Mouse (Mus musculus): ENCODE measurements around the gene Nmnat2. TPM values are rescaled to one million over a fixed set of nuclear protein-coding genes. Genes with fewer than 3 reads are reported as not detected.

Nmnat2 gene
- polyA plus RNA-seq, 1 experiment from 2014 or later = 75.4 TPM

DNA sequence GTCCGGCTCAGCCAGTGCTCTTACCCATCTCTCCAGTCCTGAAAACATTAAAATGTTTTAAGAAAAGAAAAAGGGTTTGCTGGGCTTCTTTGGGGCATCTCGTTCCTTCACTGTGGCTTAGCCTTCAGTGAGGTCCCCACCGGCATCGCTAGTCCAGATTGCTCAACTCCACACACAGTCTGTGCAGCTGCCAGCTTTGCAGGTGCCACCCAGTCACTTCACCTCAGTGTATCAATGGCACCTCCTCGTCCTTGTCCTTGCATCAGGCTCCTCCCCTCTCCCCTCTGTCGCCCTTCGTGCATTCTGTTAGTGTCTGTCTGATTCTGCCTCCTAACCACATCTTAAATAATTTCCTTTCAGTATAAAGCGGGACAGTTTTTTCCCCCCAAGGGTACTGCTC is 45.2 kb downstream of the Nmnat2 start:
- Histone ChIP-seq H3K9ac (ENCODE audit: low read depth, low read length) (no peak overlapping the region), H3K4me3 (ENCODE audit: low read length) (no peak overlapping the region), H3K4me1 (ENCODE audit: control insufficient read depth, insufficient read depth, low read depth, low read length) (peaks cover 4% of the 10 kb centered on the region; the same call in 1 of the 2 replicates), H3K4me2 (ENCODE audit: low read length) (no peak overlapping the region), H3K9me3 (ENCODE audit: control insufficient read depth, low read length) (no peaks in the 10 kb centered on the region), H3K27me3 (replicated peaks; ENCODE audit: control insufficient read depth, insufficient read depth, low read length) (no peaks in the 10 kb centered on the region), H3K36me3 (ENCODE audit: control insufficient read depth, insufficient read depth, low read length) (no peaks in the 10 kb centered on the region), H3K27ac (ENCODE audit: low read depth, low read length) (no peak overlapping the region)
- whole genome bisulfite sequencing = 72% methylated on average over 8 of the region's 8 CpGs
- peak; percentile 48; the same call in 1 of the 2 replicates for ATAC-seq

DNA sequence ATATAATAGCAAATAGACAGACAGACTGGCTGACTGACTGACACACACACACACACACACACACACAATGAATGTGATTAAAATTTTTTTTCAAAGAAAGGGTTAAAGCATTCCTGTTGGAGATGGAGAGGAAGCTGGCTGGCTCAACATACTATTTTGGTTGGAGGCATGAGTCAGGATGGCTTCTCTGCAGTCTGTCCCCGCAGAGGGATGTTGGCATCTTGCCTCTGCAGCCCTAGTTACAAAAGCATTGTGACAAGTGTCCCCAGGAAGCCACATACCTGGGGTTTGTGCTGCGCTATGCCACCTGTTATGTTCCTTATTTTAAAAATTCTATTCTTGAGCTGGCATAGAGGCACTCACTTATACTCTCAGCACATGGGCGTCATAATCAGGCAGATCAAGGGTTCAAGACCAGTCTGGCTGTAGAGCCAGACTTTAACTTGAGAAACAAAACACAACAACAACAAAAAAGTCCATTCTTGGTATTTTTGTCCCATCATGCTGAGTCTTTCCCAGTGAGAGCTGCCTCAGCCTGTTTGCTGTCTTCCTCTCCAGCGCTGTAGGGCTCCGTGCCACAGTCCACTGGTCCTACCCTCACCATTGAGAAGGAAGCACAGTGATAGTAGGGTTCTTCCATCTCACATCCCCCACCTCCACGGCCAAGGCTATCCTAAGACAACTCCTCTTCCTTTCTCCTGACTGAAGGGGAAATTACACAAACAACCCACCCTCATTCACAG is 45.9 kb downstream of the Nmnat2 start:
- Histone ChIP-seq H3K36me3 (ENCODE audit: control insufficient read depth, insufficient read depth, low read length) (no peaks in the 10 kb centered on the region), H3K9me3 (ENCODE audit: control insufficient read depth, low read length) (no peaks in the 10 kb centered on the region), H3K27me3 (replicated peaks; ENCODE audit: control insufficient read depth, insufficient read depth, low read length) (no peaks in the 10 kb centered on the region), H3K4me3 (ENCODE audit: low read length) (no peak overlapping the region), H3K4me1 (ENCODE audit: control insufficient read depth, insufficient read depth, low read depth, low read length) (peaks cover 4% of the 10 kb centered on the region; the same call in 1 of the 2 replicates), H3K4me2 (ENCODE audit: low read length) (no peak overlapping the region), H3K27ac (ENCODE audit: low read depth, low read length) (no peak overlapping the region), H3K9ac (ENCODE audit: low read depth, low read length) (no peak overlapping the region)
- 77% methylated on average over 6 of the region's 6 CpGs for WGBS
- no peak for ATAC-seq

DNA sequence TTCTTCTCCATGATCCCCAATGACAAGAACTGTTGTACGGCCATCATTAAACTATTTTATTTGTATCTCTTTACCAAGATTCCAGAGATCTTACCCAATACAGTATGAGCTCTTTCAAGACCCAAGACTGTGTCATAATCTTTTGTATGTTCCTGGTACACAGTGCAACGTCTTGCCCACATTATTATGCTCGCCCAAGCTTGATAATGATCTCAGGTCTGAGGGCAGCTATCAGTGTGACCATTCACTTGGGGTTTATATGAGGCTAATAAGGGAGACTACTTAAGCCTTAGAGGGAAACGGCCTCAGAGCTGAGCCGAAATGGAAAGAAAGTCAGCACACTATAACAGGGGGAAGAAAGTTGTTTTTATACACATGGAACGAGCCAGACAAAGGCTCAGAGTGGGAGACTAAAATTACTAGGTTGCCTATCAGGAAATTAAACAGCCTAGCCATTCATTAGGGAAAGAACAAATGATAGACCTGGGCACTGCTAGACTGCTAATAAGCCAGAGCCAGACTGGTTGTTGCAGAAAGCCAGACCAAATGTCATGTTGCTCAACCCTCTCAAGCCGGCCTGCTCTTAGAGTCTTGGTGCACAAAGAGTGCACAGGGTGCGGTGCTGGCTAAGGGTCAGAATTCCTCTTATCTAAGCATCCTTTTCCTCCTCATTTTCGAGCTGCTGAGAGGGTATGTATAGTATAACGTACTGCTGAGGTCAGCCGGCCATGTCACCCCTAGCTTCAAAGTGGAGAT is 47.7 kb downstream of the Nmnat2 start:
- no peak for ATAC-seq
- Histone ChIP-seq H3K9me3 (ENCODE audit: control insufficient read depth, low read length) (no peaks in the 10 kb centered on the region), H3K27ac (ENCODE audit: low read depth, low read length) (no peak overlapping the region), H3K4me3 (ENCODE audit: low read length) (no peak overlapping the region), H3K36me3 (ENCODE audit: control insufficient read depth, insufficient read depth, low read length) (no peaks in the 10 kb centered on the region), H3K4me2 (ENCODE audit: low read length) (no peak overlapping the region), H3K9ac (ENCODE audit: low read depth, low read length) (no peak overlapping the region), H3K27me3 (replicated peaks; ENCODE audit: control insufficient read depth, insufficient read depth, low read length) (no peaks in the 10 kb centered on the region), H3K4me1 (ENCODE audit: control insufficient read depth, insufficient read depth, low read depth, low read length) (peaks cover 4% of the 10 kb centered on the region; the same call in 1 of the 2 replicates)
- 73% methylated on average over 11 of the region's 11 CpGs for WGBS

DNA sequence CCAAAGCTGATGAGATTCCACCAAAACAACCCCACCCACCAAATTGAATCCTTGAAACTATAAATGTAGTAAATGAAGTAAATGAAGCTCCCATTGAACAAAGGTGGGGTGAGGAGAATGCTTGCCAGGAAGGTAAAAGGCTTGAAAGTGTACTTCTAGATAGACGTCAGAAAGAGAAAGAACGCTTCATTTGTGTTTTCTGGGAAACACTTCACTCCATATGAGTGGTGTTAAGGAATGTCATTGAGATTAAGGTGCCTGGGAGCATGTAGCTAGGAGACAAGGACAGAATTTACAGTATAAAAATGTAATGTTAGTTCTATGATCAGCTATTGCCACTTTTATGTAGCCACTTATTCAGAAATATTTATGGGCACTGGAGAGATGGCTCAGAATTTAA is 49.7 kb downstream of the Nmnat2 start:
- H3K9me3 ChIP-seq (ENCODE audit: control insufficient read depth, low read length) = no peaks in the 10 kb centered on the region
- H3K4me2 ChIP-seq (ENCODE audit: low read length) = no peak overlapping the region
- no peaks in the 10 kb centered on the region for H3K36me3 ChIP-seq (ENCODE audit: control insufficient read depth, insufficient read depth, low read length)
- no peak for ATAC-seq
- no peaks in the 10 kb centered on the region for H3K27me3 ChIP-seq (replicated peaks; ENCODE audit: control insufficient read depth, insufficient read depth, low read length)
- H3K9ac ChIP-seq (ENCODE audit: low read depth, low read length) = no peak overlapping the region
- H3K4me1 ChIP-seq (ENCODE audit: control insufficient read depth, insufficient read depth, low read depth, low read length) = peaks cover 4% of the 10 kb centered on the region; the same call in 1 of the 2 replicates
- WGBS = 81% methylated on average over 2 of the region's 2 CpGs
- no peak overlapping the region for H3K4me3 ChIP-seq (ENCODE audit: low read length)
- H3K27ac ChIP-seq (ENCODE audit: low read depth, low read length) = no peak overlapping the region

DNA sequence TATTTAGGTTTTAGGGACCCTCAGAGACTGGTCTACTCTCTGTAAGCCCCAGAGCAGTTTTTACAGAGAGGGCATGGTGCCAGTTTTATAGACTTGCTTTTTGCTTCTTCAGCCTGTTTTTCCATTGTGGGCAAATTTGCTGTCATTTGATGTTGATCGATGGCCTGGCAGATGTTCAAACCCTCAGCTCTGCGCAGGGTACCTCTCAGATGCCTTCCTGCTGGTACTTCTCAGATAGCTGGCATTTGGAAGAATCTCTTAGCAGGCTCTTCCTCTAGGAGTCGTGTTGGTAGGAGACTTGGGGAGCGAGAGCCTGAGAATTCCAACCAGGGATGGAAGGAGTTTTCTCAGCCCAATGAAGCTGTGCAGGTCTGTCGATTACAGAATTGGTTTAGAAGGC is 51.3 kb downstream of the Nmnat2 start:
- Histone ChIP-seq H3K4me1 (ENCODE audit: control insufficient read depth, insufficient read depth, low read depth, low read length) (no peaks in the 10 kb centered on the region; the same call in 1 of the 2 replicates), H3K4me3 (ENCODE audit: low read length) (no peak overlapping the region), H3K9ac (ENCODE audit: low read depth, low read length) (no peak overlapping the region), H3K36me3 (ENCODE audit: control insufficient read depth, insufficient read depth, low read length) (no peaks in the 10 kb centered on the region), H3K27ac (ENCODE audit: low read depth, low read length) (no peak overlapping the region), H3K27me3 (replicated peaks; ENCODE audit: control insufficient read depth, insufficient read depth, low read length) (no peaks in the 10 kb centered on the region), H3K4me2 (ENCODE audit: low read length) (no peak overlapping the region), H3K9me3 (ENCODE audit: control insufficient read depth, low read length) (no peaks in the 10 kb centered on the region)
- 0 out of 2 replicates have a peak, but pooled peaks have one; percentile 37 for ATAC-seq
- 56% methylated on average over 5 of the region's 5 CpGs for WGBS

DNA sequence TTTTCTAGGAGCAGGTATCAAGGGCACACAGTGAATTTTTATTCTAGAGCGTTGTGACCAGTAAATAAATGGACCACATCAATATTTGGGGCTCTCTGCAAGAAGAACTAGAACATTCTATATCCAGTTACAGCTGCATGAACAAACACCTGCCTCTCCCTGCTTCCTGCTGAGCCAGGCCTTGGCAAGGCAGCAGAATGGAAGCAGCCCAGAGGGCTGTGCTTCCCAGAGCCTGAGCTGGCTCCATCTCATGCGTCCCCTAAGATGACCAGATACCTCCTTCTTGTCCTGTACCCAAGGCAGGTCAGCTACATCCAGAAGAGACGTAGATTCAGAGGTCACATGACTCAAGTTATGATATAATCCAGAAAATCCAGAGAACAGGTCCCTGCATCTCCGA is 52.0 kb downstream of the Nmnat2 start:
- H3K27me3 ChIP-seq (replicated peaks; ENCODE audit: control insufficient read depth, insufficient read depth, low read length) = no peaks in the 10 kb centered on the region
- 89% methylated on average over 4 of the region's 4 CpGs for WGBS
- peaks cover 5% of the 10 kb centered on the region for H3K4me1 ChIP-seq (ENCODE audit: control insufficient read depth, insufficient read depth, low read depth, low read length)
- no peak overlapping the region for H3K9ac ChIP-seq (ENCODE audit: low read depth, low read length)
- H3K27ac ChIP-seq (ENCODE audit: low read depth, low read length) = no peak overlapping the region
- no peak overlapping the region for H3K4me3 ChIP-seq (ENCODE audit: low read length)
- no peaks in the 10 kb centered on the region for H3K9me3 ChIP-seq (ENCODE audit: control insufficient read depth, low read length)
- ATAC-seq = no peak
- no peak overlapping the region for H3K4me2 ChIP-seq (ENCODE audit: low read length)
- no peaks in the 10 kb centered on the region for H3K36me3 ChIP-seq (ENCODE audit: control insufficient read depth, insufficient read depth, low read length)

DNA sequence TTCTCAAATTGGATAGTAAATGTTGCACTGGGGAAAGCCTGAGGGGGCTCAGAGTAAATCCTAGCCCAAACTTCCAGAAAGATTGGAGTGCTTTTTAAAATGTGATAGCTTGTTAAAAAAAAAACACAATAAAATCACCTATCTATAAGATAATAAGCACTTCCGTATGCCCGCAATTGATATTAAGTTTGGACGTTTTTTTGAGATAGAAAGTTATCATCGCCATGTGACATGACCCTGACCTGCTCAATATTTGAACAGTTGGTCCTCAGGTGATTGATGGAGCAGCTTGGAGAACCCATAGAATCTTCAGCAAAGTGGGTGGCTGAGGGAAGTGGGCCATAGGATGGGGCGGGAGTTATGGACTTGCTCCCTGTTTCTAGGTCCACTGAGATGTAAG is 52.5 kb downstream of the Nmnat2 start:
- H3K4me2 ChIP-seq (ENCODE audit: low read length) = no peak overlapping the region
- H3K36me3 ChIP-seq (ENCODE audit: control insufficient read depth, insufficient read depth, low read length) = no peaks in the 10 kb centered on the region
- ATAC-seq = no peak
- WGBS = 89% methylated on average over 5 of the region's 5 CpGs
- H3K27me3 ChIP-seq (replicated peaks; ENCODE audit: control insufficient read depth, insufficient read depth, low read length) = no peaks in the 10 kb centered on the region
- H3K4me3 ChIP-seq (ENCODE audit: low read length) = no peak overlapping the region
- peaks cover 5% of the 10 kb centered on the region for H3K4me1 ChIP-seq (ENCODE audit: control insufficient read depth, insufficient read depth, low read depth, low read length)
- H3K9ac ChIP-seq (ENCODE audit: low read depth, low read length) = no peak overlapping the region
- no peaks in the 10 kb centered on the region for H3K9me3 ChIP-seq (ENCODE audit: control insufficient read depth, low read length)
- no peak overlapping the region for H3K27ac ChIP-seq (ENCODE audit: low read depth, low read length)

DNA sequence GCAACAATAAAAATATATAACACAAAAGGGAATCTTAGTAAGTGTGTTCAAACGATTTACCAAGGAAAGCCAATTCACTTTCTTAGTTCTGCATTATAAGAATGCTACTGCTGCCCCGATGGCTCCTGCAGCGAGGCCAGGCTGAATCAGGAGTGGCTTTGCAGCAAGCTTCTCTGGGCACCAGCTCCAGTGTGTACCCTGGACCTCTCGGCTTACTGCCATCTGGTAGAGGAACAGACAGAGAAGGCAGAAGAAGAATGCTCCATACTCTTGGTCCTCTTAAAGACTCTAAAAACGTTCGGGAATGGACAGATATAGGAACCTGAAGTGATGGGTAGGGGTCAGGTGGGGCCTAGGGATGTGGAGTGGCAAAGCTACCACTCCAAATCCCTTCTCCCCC is 53.0 kb downstream of the Nmnat2 start:
- H3K9ac ChIP-seq (ENCODE audit: low read depth, low read length) = no peak overlapping the region
- H3K27me3 ChIP-seq (replicated peaks; ENCODE audit: control insufficient read depth, insufficient read depth, low read length) = no peaks in the 10 kb centered on the region
- peaks cover 5% of the 10 kb centered on the region for H3K4me1 ChIP-seq (ENCODE audit: control insufficient read depth, insufficient read depth, low read depth, low read length)
- H3K27ac ChIP-seq (ENCODE audit: low read depth, low read length) = no peak overlapping the region
- H3K4me3 ChIP-seq (ENCODE audit: low read length) = no peak overlapping the region
- H3K9me3 ChIP-seq (ENCODE audit: control insufficient read depth, low read length) = no peaks in the 10 kb centered on the region
- H3K36me3 ChIP-seq (ENCODE audit: control insufficient read depth, insufficient read depth, low read length) = no peaks in the 10 kb centered on the region
- H3K4me2 ChIP-seq (ENCODE audit: low read length) = no peak overlapping the region
- no peak for ATAC-seq
- 90% methylated on average over 6 of the region's 6 CpGs for WGBS

DNA sequence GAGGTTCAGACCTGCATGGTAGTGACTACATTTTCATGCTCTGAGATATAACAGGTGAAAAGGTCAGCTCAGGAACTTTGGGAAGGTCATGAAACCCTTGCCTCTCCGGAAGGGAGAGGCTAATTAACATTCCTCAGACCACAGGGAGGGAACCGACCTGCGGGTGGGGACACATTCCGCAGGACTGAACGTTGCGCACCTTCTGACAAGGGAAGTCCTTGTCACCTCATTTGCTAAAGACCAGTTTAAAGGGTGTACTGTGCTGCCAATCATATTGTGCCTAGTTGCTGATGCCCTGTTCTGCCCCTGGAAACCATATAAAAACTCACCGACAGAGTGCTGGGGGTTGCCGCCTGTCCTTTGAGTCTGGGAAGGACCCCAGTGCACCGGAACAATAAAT is 54.5 kb downstream of the Nmnat2 start:
- Histone ChIP-seq H3K4me1 (ENCODE audit: control insufficient read depth, insufficient read depth, low read depth, low read length) (peaks cover 13% of the 10 kb centered on the region), H3K27ac (ENCODE audit: low read depth, low read length) (no peak overlapping the region), H3K36me3 (ENCODE audit: control insufficient read depth, insufficient read depth, low read length) (no peaks in the 10 kb centered on the region), H3K9ac (ENCODE audit: low read depth, low read length) (no peak overlapping the region), H3K4me3 (ENCODE audit: low read length) (no peak overlapping the region), H3K4me2 (ENCODE audit: low read length) (no peak overlapping the region), H3K9me3 (ENCODE audit: control insufficient read depth, low read length) (no peaks in the 10 kb centered on the region), H3K27me3 (replicated peaks; ENCODE audit: control insufficient read depth, insufficient read depth, low read length) (no peaks in the 10 kb centered on the region)
- ATAC-seq = no peak
- 74% methylated on average over 9 of the region's 9 CpGs for WGBS

All from hindbrain, embryonic 16.5 days (tissue).